Mouse (Mus musculus) cortical plate, adult 2 months (tissue): ENCODE results near the gene Mgat1. TPM values are rescaled to one million over a fixed set of nuclear protein-coding genes. Genes with fewer than 3 reads are reported as not detected.
"Not testable (repeated sequence)": the region's sequence is repeated elsewhere in the genome, so short reads cannot be mapped to it uniquely, and the experiment has no call there.

Source experiments
- H3K27ac ChIP-seq: fragments of 200-500 bp; 2 replicates; pipeline ENCODE4 v1.5.1; 2012; ENCODE audit warnings: low read length, control low read depth, inconsistent platforms; ENCODE audit not compliant: insufficient read depth
- H3K4me1 ChIP-seq: fragments of 200-500 bp; 2 replicates; pipeline ENCODE4 v1.6.1; 2011; ENCODE audit warnings: low read length; ENCODE audit not compliant: control insufficient read depth, insufficient read depth
- H3K4me3 ChIP-seq: fragments of 200-500 bp; 2 replicates; pipeline ENCODE4 v1.5.1; 2011; ENCODE audit warnings: mild to moderate bottlenecking, low read length, control low read depth; ENCODE audit not compliant: insufficient read depth
- CTCF ChIP-seq: fragments of 200-500 bp; IDR thresholded peaks from 2 replicates; pipeline ENCODE4 v1.5.1; 2011; ENCODE audit warnings: mild to moderate bottlenecking, control low read depth, low read length; ENCODE audit not compliant: insufficient read depth; ENCODE audit errors: extremely low read depth
- POLR2A ChIP-seq: fragments of 200-500 bp; IDR thresholded peaks from 2 replicates; pipeline ENCODE4 v1.6.1; 2011; ENCODE audit warnings: mild to moderate bottlenecking, low read length, control low read depth; ENCODE audit not compliant: insufficient read depth; ENCODE audit errors: extremely low read depth
- polyA plus RNA-seq: library from polyadenylated mRNA; depleted of rRNA; stranded (reverse); fragments of >200 nt; gene quantifications from 2 replicates; pipeline ENCODE4 v1.2.3, GENCODE M21; 2012; rRNA removed

Gene Mgat1
- polyA plus RNA-seq, 1 experiment, result 68.1 TPM

DNA sequence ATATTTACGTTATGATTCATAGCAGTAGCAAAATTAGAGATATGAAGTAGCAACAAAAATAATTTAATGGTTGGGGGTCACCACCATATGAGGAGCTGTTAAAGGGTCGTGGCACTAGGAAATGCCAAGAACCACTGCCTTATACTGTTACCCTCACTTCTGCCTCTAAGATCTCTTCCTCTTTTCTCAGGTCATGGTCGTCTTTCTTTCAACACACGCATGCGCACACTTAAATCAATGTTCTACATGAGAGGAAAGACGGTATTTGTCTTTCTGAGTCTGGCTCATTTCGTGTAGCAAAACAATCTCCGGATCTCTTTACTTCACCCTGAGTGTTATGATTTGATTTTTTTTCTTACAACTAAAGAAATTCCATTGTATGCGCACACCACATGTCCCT lies 25.8 kb downstream of the Mgat1 start:
- TF ChIP-seq POLR2A (no peak), CTCF (no peak)
- Histone ChIP-seq H3K4me3 (no peak overlapping the region), H3K27ac (no peak overlapping the region)

DNA sequence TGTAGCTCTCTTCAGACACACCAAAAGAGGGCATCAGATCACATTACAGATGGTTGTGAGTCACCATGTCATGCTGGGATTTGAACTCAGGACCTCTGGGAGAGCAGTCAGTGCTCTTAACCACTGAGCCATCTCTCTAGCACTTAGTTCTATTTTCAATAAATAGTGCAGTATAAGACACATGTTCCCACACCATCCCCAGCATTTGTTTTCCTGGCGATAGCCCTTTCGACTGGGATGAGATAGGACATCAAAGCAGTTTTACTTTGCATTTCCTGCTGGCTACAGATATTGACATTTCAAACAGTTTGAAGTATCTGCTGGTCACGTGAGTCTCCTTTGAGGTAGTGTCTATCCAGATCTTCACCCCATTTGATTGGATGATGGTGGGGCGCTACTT lies 26.4 kb downstream of the Mgat1 start:
- no peak overlapping the region for H3K27ac ChIP-seq
- no peak overlapping the region for H3K4me3 ChIP-seq
- no peaks in the 10 kb centered on the region for H3K4me1 ChIP-seq
- TF ChIP-seq CTCF, result no peak
- TF ChIP-seq POLR2A, result no peak

More for the DNA sequence above, 25.8 kb downstream of the Mgat1 start:
- H3K4me1 ChIP-seq, result no peaks in the 10 kb centered on the region

DNA sequence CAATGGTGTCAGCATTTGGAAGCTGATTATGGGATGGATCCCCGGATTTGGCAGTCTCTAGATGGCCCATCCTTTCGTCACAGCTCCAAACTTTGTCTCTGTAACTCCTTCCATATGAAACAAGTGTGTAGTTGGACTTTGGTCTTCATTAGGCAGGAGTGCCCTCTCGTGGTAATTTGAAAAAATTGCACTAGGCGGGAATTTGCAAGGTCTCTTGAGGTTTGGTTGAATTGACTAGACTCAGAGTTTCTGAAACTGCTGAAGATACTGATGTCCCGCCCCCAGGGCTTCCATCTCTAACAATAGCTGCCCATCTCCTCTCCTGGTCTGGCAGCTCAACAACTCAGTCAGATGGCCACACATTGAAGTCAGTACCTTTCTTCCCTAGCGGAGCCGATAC lies 27.3 kb downstream of the Mgat1 start:
- H3K27ac ChIP-seq, result no peak overlapping the region
- peak; percentile 56; the same call in 1 of the 2 replicates for TF ChIP-seq CTCF
- no peak for TF ChIP-seq POLR2A
- no peaks in the 10 kb centered on the region for H3K4me1 ChIP-seq
- H3K4me3 ChIP-seq, result no peak overlapping the region

DNA sequence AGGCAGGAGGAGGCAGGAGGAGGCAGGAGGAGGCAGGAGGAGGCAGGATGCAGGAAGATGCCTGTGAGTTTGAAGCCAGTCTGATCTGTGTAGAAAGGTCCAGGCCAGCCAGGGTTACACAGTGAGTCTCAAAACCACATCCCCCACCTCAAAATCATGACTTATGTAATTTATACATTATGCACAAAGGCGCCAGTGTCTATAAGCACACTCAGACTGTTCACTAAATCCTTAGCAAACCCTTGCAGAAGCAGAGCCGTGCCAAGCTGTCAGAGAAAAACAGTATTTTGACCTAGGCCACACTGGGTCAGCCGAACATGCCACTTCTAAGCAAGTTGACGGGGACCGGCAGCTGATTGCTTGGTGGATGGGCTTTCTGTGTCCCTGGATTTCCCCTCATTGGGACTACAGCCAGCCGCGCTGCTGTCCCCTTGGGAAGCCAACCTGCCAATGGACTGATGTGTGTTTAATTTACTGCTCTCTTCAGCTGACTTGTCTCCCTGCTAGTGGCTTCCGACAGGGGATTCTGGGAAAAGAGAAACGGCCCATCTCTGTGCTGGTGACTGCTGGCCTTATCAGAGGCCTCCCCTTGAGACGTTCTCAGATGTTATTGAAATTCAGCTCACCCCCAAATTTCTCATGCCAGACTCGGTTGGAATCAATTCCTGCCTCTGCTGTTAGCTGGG lies 30.0 kb downstream of the Mgat1 start:
- Histone ChIP-seq H3K4me3 (no peak overlapping the region), H3K27ac (no peak overlapping the region), H3K4me1 (no peaks in the 10 kb centered on the region)
- TF ChIP-seq POLR2A, result no peak
- TF ChIP-seq CTCF, result no peak

DNA sequence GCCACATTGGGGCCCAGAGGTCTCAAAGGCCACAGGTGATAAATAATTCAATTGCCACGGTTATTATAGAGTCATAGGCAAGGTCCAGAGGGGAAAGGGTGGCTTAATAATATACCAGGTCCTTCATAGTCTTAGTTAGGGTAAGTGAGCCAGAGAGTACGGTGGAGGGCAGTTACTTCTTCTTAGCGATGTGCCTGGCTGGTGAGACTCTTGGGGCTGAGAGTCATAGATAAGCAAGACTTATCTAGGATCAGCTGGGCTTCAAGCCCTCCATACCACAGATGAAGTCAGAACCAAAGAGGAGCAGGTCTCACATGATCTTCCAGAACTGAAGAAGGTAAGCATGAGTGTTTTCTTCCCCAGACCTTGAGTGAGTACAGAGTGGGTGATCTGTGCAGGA lies 34.2 kb downstream of the Mgat1 start, which contains the start of gene Olfr1393:
TSS of gene Olfr1393 (plus strand) at position 83 of the 400 bp plus-strand sequence.
- Histone ChIP-seq H3K27ac (no peak within 1 kb of the TSS), H3K4me3 (no peak within 1 kb of the TSS), H3K4me1 (no peaks in the 10 kb centered on the region)
- TF ChIP-seq CTCF (no peak), POLR2A (no peak)

DNA sequence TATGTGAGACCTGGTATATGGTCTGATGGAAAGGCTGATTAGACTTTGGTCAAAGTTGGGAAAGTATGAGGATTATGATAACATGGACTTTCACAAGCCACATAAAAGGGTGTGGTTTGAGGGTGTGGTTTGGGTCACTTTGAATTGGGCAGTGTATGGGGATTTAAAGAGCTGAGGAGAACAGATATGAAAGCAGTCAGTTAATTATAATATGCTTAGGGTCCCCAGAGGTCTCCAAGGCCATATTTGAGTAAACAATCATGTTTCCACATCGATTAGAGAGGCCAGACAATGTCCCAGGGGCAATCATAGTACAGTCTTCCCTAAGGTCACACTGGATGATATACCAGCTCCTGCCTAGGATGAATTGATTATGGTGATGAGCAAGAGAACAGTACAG lies 41.0 kb downstream of the Mgat1 start, which contains the start of gene Olfr1392:
TSS of gene Olfr1392 (plus strand) at position 301 of the 400 bp plus-strand sequence.
- H3K4me1 ChIP-seq, H3K4me3 ChIP-seq, H3K27ac ChIP-seq: not testable (repeated sequence)

DNA sequence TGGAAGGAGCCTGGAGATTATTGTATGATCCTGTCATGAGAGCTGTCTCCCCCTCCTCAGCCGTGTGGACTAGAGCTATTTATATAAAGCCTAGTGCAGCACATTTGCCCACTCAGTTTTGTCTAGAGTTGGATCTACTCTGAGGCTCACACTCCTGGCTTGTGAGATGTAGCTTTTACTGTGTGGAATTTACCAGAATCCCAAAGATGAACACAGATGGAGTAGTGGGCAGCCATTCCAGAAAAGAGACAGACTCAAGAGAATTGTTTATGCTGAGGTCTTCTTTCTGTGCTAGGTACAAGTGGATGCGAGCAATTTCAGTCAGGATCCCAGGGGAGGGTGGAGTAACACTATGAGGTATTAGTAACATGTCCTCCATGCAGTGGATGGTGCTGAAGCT lies 43.3 kb downstream of the Mgat1 start:
- no peak overlapping the region for H3K4me3 ChIP-seq
- TF ChIP-seq POLR2A (no peak), CTCF (no peak)
- no peak overlapping the region for H3K27ac ChIP-seq
- no peaks in the 10 kb centered on the region for H3K4me1 ChIP-seq

DNA sequence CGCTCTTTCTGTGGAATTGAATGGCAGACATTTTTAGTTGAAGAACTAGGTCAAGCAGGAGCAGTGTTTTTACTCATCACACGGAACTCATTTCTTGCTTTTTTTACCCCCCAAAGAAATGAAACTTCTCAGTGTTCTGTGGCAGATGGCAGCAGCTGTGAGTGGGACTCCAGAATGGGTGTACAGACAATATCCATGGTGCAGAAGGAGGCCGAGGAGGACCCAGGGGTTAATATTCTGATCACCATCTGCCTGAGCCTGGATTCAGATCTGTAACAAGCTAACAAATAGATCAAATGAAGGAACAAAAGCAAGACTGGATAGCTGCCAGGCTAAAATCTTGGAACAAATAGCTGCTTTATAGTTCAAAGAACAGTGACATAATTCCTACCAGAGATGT lies 48.8 kb downstream of the Mgat1 start:
- TF ChIP-seq POLR2A (no peak), CTCF (no peak)
- Histone ChIP-seq H3K4me1 (no peaks in the 10 kb centered on the region; the same call in 1 of the 2 replicates), H3K4me3 (no peak overlapping the region), H3K27ac (no peak overlapping the region)

DNA sequence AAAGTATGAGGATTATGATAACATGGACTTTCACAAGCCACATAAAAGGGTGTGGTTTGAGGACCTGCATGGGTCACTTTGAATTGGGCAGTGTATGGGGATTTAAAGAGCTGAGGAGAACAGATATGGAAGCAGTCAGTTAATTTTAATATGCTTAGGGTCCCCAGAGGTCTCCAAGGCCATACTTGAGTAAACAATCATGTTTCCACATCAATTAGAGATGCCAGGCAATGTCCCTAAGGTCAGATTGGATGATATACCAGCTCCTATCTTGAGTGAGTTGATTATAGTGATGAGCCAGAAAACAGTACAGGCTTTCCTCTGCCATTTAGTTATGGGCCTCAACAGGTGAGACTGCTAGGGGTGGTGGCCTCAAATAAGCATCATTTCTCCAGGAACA lies 60.5 kb downstream of the Mgat1 start, which contains the start of gene Olfr10:
TSS of gene Olfr10 (plus strand) at position 301 of the 400 bp plus-strand sequence.
- TF ChIP-seq CTCF, result no peak
- TF ChIP-seq POLR2A, result no peak
- Histone ChIP-seq H3K4me3 (no peak within 1 kb of the TSS), H3K27ac (no peak within 1 kb of the TSS), H3K4me1 (no peaks in the 10 kb centered on the region; the same call in 1 of the 2 replicates)

DNA sequence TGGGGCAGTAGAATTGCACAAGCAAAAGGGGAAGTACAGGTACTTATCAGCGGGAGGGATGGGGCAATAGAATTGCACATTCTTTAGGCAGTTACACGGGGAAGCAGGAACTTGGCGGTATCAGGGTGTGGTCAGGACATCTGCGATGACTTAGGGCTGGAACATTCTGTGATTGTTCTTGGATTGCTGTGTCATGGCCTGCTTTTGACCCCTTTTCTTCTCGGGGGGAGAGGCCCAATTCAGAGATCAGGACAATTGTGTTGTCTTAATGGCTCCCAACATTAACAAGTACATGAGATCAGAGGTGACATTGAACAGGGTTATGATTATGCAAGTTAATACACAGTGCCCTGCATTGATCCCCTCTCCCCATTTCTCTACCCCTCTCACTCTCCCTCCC lies 64.6 kb downstream of the Mgat1 start:
- not testable (repeated sequence) for H3K4me3 ChIP-seq, H3K4me1 ChIP-seq, H3K27ac ChIP-seq

Other genes starting within 250 kb of the Mgat1 start
- 1.6 and 1.9 TPM in 2 replicates for gene 9930111J21Rik2, start 192.9 kb upstream of the Mgat1 start, polyA plus RNA-seq
- 1.4 and 2.4 TPM in 2 replicates for gene Tgtp2, start 180.0 kb upstream of the Mgat1 start, polyA plus RNA-seq
- gene Ifi47, start 167.6 kb upstream of the Mgat1 start, polyA plus RNA-seq, result 1.6 and 2.3 TPM in 2 replicates
- not detected in 2 replicates for gene Olfr1396, start 129.3 kb upstream of the Mgat1 start, polyA plus RNA-seq
- 0.04 TPM in 1 of 2 replicates, not detected in the other for gene Olfr1395, start 101.9 kb upstream of the Mgat1 start, polyA plus RNA-seq
- not detected in 2 replicates for gene Olfr1394, start 89.8 kb upstream of the Mgat1 start, polyA plus RNA-seq
- gene Btnl9, start 57.0 kb upstream of the Mgat1 start, polyA plus RNA-seq, result 0.04 TPM in 1 of 2 replicates, not detected in the other
- 22.1 and 25.0 TPM in 2 replicates for gene Zfp62, start 40.9 kb upstream of the Mgat1 start, polyA plus RNA-seq
- gene Olfr1393, start 34.1 kb downstream of the Mgat1 start, polyA plus RNA-seq, result 0.15 and 0.73 TPM in 2 replicates
- 0.04 and 0.17 TPM in 2 replicates for gene Olfr1392, start 41.1 kb downstream of the Mgat1 start, polyA plus RNA-seq
- gene Olfr10, start 60.5 kb downstream of the Mgat1 start, polyA plus RNA-seq, result not detected in 2 replicates
- gene Olfr1391, start 78.6 kb downstream of the Mgat1 start, polyA plus RNA-seq, result not detected in 2 replicates
- gene Olfr1390, start 91.0 kb downstream of the Mgat1 start, polyA plus RNA-seq, result not detected in 2 replicates
- gene Olfr1389, start 178.9 kb downstream of the Mgat1 start, polyA plus RNA-seq, result not detected in 2 replicates
- gene Olfr1388, start 192.4 kb downstream of the Mgat1 start, polyA plus RNA-seq, result 0.09 and 0.13 TPM in 2 replicates
- not detected in 2 replicates for gene Olfr1387, start 211.2 kb downstream of the Mgat1 start, polyA plus RNA-seq
- not detected in 2 replicates for gene Olfr1386, start 220.9 kb downstream of the Mgat1 start, polyA plus RNA-seq
- not detected in 2 replicates for gene Olfr1385, start 244.9 kb downstream of the Mgat1 start, polyA plus RNA-seq